Mouse (Mus musculus) lung, adult 18-20 months (tissue): ENCODE data around the gene Lrrc75a.
A peak's percentile ranks its signal among the peaks of the same experiment; 100 is the strongest.
"Not testable (repeated sequence)": the region's sequence is repeated elsewhere in the genome, so short reads cannot be mapped to it uniquely, and the experiment has no call there.

Experiments used
- DNase-seq, 2 experiments: peaks; one replicate each; pipeline ENCODE4 v3.0.0; 2022; ENCODE audit warnings: mixed read lengths in 2 of 2

Gene Lrrc75a

GRCm38 (mm10) chr11:62647661-62648590 lies at the start of gene Lrrc75a:
Gene Lrrc75a (minus strand): TSS chr11:62648523.
- peak in 1 of 2 experiments; percentile 45 for DNase-seq

- DNase-seq, result no peak
Observed at GRCm38 (mm10) chr11:62695126-62695525, 46.8 kb upstream of the Lrrc75a start.

- DNase-seq, result peak in 1 of 2 experiments; percentile 34
Observed at GRCm38 (mm10) chr11:62693299-62694184, 45.2 kb upstream of the Lrrc75a start.

GRCm38 (mm10) chr11:62691592-62691991 lies 43.3 kb upstream of the Lrrc75a start:
- no peak for DNase-seq

- no peak for DNase-seq
Observed at GRCm38 (mm10) chr11:62679954-62680353, 31.6 kb upstream of the Lrrc75a start.

- no peak for DNase-seq
Observed at GRCm38 (mm10) chr11:62678778-62679354, 30.5 kb upstream of the Lrrc75a start.

GRCm38 (mm10) chr11:62676290-62676596 lies 27.9 kb upstream of the Lrrc75a start:
- DNase-seq, result no peak

GRCm38 (mm10) chr11:62675480-62676289 lies 27.4 kb upstream of the Lrrc75a start:
- DNase-seq, result peak; percentile 54 to 73

- DNase-seq, result no peak
Observed at GRCm38 (mm10) chr11:62670006-62670405, 21.7 kb upstream of the Lrrc75a start.

- DNase-seq, result no peak
Observed at GRCm38 (mm10) chr11:62669471-62669870, 21.1 kb upstream of the Lrrc75a start.

- no peak for DNase-seq
Observed at GRCm38 (mm10) chr11:62668986-62669385, 20.7 kb upstream of the Lrrc75a start.

GRCm38 (mm10) chr11:62664250-62664649 lies 15.9 kb upstream of the Lrrc75a start:
- no peak for DNase-seq

- DNase-seq, result no peak
Observed at GRCm38 (mm10) chr11:62660885-62661284, 12.6 kb upstream of the Lrrc75a start.

- DNase-seq, result no peak
Observed at GRCm38 (mm10) chr11:62652080-62652479, 3.8 kb upstream of the Lrrc75a start.

- DNase-seq, result no peak
Observed at GRCm38 (mm10) chr11:62651563-62651962, 3.2 kb upstream of the Lrrc75a start.

GRCm38 (mm10) chr11:62649803-62650202 lies 1.5 kb upstream of the Lrrc75a start:
- not testable (repeated sequence) for DNase-seq

GRCm38 (mm10) chr11:62648591-62649391 lies 468 bp upstream of the Lrrc75a start, which contains the start of gene Mmgt2:
Gene Mmgt2 (plus strand): TSS chr11:62648664.
- peak; percentile 93 to 96 for DNase-seq

GRCm38 (mm10) chr11:62646958-62647515 lies 1.3 kb downstream of the Lrrc75a start:
- DNase-seq, result no peak

- DNase-seq, result no peak
Observed at GRCm38 (mm10) chr11:62646495-62646843, 1.9 kb downstream of the Lrrc75a start.

- peak in 1 of 2 experiments; percentile 52 for DNase-seq
Observed at GRCm38 (mm10) chr11:62645732-62646494, 2.4 kb downstream of the Lrrc75a start.
